Mouse (Mus musculus) cortical plate, adult 2 months (tissue): ENCODE data around the gene Kcnt2. TPM values are rescaled to one million over a fixed set of nuclear protein-coding genes. Genes with fewer than 3 reads are reported as not detected.
A peak's percentile ranks its signal among the peaks of the same experiment; 100 is the strongest.

Experiments
- H3K27ac ChIP-seq: fragments of 200-500 bp; 2 replicates; pipeline ENCODE4 v1.5.1; 2012; ENCODE audit warnings: low read length, control low read depth, inconsistent platforms; ENCODE audit not compliant: insufficient read depth
- H3K4me1 ChIP-seq: fragments of 200-500 bp; 2 replicates; pipeline ENCODE4 v1.6.1; 2011; ENCODE audit warnings: low read length; ENCODE audit not compliant: control insufficient read depth, insufficient read depth
- H3K4me3 ChIP-seq: fragments of 200-500 bp; 2 replicates; pipeline ENCODE4 v1.5.1; 2011; ENCODE audit warnings: mild to moderate bottlenecking, low read length, control low read depth; ENCODE audit not compliant: insufficient read depth
- CTCF ChIP-seq: fragments of 200-500 bp; IDR thresholded peaks from 2 replicates; pipeline ENCODE4 v1.5.1; 2011; ENCODE audit warnings: mild to moderate bottlenecking, control low read depth, low read length; ENCODE audit not compliant: insufficient read depth; ENCODE audit errors: extremely low read depth
- POLR2A ChIP-seq: fragments of 200-500 bp; IDR thresholded peaks from 2 replicates; pipeline ENCODE4 v1.6.1; 2011; ENCODE audit warnings: mild to moderate bottlenecking, low read length, control low read depth; ENCODE audit not compliant: insufficient read depth; ENCODE audit errors: extremely low read depth
- polyA plus RNA-seq: library from polyadenylated mRNA; depleted of rRNA; stranded (reverse); fragments of >200 nt; gene quantifications from 2 replicates; pipeline ENCODE4 v1.2.3, GENCODE M21; 2012

The Kcnt2 gene
- polyA plus RNA-seq, 1 experiment, result 14.4 TPM

DNA sequence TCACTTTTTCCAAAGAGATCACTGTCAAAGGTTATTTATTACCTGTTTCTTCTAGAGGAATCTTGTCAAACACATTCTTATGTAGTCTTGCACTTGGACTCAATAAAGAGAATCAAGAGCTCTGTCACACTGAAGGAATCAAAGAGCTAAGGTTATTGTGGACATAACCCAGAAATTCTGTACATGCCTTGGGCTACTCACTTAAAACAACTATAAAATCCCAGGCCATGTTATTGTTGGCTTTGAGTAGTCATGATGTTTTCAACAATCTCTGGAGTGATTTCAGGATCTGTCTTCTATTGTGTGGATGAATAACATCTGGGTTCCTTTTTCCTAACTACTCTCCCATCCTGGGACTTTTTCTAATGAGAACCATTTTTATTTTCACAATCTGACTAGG, 177.0 kb downstream of the Kcnt2 start:
- Histone ChIP-seq H3K27ac (no peak overlapping the region), H3K4me1 (no peaks in the 10 kb centered on the region), H3K4me3 (no peak overlapping the region)
- TF ChIP-seq POLR2A (no peak), CTCF (no peak)

DNA sequence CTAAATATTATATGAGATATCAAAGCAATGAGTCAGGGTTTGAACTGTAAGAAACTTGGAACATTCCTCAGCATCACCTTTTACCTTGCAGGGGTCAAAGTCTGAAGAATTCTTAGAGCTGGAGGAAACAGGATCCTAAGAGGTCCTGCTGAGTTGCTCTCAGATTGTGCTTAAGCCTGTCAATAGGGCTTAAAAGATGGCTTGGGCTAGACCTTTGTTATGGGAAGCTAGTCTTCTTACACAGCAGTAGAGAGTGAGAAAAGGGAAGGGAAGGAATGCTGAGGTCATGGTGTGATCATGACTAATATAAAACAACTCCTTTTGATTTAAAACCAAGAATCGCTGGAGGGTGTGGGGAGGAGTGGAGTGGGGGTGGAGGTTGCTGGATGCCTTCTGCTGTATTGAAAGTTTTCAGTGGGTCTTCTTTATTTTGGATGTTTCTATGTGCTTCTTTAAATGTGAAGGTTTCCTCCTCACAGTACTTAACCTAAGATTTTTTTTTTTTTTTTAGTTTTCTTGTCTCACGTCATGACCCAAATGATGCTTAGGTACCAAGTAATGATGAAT, 183.4 kb downstream of the Kcnt2 start:
- Histone ChIP-seq H3K4me3 (no peak overlapping the region), H3K4me1 (peaks cover 1% of the 10 kb centered on the region; the same call in 1 of the 2 replicates), H3K27ac (peak overlapping the region; percentile 37; the same call in 1 of the 2 replicates)
- TF ChIP-seq CTCF, result no peak
- no peak for TF ChIP-seq POLR2A

DNA sequence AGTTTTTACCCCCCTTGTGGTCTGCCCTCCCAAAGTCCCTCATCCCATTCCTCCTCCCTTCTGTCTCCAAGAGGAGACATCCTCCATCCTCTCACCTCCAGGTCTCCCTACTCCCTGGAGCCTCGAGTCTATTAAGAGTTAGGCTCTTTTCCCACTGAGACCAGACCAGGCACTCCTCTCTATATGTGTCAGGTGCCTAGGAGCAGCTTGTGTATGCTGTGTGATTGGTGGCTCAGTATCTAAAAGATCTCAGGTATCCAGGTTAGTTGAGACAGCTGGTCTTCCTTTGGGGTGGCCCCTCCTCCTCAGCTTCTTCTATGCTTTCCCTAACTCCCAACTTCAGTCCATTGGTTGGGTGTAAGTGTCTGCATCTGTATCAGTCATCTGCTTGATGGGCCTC, 186.1 kb downstream of the Kcnt2 start:
- no peak for TF ChIP-seq POLR2A
- no peak overlapping the region for H3K4me3 ChIP-seq
- H3K4me1 ChIP-seq, result peaks cover 1% of the 10 kb centered on the region; the same call in 1 of the 2 replicates
- no peak overlapping the region for H3K27ac ChIP-seq

DNA sequence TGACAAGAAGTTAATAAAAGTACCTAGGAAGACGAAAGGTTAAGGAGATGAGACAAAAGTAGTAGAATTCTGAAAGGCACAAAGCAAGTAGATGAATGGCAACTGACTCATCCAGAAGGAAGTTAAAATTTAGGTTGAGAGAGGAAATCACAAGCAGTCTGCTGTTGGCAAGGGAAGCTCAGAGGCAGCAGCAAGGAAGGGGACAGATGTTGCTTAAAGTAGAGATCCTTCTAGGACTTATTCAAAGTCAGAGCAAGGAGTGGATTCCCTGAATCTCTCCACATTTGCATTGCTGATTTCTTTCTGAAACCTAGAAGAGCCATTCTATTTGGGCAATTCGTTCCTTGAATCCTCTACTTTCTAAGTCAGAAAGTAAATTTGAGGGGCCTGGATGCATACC, 188.8 kb downstream of the Kcnt2 start:
- Histone ChIP-seq H3K4me1 (no peaks in the 10 kb centered on the region), H3K4me3 (no peak overlapping the region), H3K27ac (no peak overlapping the region)
- TF ChIP-seq POLR2A, result no peak
- no peak for TF ChIP-seq CTCF

DNA sequence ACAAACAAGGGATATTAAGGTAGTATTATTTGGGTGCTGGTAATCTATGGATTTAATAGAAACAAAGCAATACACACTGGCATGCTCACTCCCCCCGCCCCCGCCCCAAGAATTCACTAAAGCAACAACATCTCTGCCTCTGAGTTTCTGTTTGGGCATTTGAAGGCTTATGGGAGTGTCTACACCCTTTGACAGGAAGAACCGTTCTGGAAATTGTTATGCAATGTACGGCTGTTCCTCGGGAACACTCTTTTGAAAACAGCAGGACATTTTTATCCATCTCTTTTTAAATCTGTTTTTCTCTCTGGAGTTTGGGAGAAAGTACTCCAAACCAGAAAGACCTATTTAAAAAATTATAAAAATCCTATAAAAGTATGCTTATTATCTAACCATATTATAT, 192.2 kb downstream of the Kcnt2 start:
- TF ChIP-seq POLR2A (no peak), CTCF (no peak)
- H3K4me1 ChIP-seq, result no peaks in the 10 kb centered on the region
- H3K27ac ChIP-seq, result no peak overlapping the region; the same call in 1 of the 2 replicates

DNA sequence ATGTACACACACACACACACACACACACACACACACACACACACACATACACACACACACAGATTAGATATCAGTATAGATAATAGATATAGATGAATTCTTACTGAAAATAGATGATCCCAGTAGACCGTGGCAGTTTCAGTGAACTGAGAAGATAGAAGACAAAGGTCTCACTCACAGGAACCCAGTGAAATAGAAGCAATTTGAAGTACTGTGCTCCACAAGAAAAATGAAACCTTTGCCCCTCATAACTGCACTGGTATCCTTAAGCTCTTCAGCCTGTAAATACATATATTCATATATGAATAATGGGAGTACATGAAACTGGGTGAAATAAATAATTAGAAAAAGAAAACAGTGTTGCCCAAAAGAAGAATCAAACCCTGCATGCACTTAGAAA, 197.9 kb downstream of the Kcnt2 start:
- H3K4me3 ChIP-seq, result no peak overlapping the region
- TF ChIP-seq POLR2A, result no peak
- no peak for TF ChIP-seq CTCF
- no peaks in the 10 kb centered on the region for H3K4me1 ChIP-seq
- H3K27ac ChIP-seq, result no peak overlapping the region

More for the DNA sequence above, 192.2 kb downstream of the Kcnt2 start:
- H3K4me3 ChIP-seq, result no peak overlapping the region

DNA sequence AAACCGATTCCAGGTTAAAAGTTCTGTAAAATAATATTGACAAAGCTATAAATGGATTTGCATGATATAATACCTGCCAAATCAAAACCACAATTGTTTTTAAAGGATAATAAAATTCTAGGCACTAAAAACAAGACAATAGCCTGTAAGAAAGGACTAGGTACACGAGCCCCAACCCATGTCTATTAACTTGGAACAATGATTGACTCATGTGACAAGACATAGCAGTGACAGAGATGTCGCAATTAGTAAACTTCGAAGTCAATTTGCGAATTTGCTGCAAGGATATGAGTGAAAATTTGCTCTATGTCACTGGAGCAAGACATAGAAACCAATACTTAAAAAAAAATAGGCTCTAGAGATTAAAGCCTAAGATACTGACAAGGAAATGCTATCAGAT, 198.4 kb downstream of the Kcnt2 start:
- Histone ChIP-seq H3K27ac (no peak overlapping the region), H3K4me1 (no peaks in the 10 kb centered on the region), H3K4me3 (no peak overlapping the region)
- TF ChIP-seq POLR2A (no peak), CTCF (no peak)

DNA sequence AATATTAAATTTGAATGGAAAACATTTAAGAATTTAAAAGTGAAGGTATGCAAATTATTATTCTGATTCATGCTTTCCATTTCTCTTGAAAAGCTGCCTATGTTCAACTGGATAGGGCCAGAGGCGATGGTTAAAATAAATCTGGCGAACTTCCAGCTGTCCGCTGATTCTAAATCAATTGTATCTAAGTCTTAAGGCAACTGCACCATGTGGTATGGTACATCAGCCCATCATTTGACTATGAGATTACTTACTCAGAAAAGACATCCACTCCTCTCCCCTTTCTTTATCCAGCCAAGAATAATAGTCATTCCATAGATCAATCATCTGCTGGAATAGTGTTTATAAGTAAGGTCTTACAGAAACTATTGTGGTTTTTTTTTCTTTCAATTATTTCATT, 205.5 kb downstream of the Kcnt2 start:
- H3K4me3 ChIP-seq, result no peak overlapping the region
- no peak overlapping the region for H3K27ac ChIP-seq
- H3K4me1 ChIP-seq, result no peaks in the 10 kb centered on the region
- TF ChIP-seq CTCF (no peak), POLR2A (no peak)

GRCm38 (mm10) chr1:140451924-140452323, 206.0 kb downstream of the Kcnt2 start:
- H3K27ac ChIP-seq, result no peak overlapping the region

DNA sequence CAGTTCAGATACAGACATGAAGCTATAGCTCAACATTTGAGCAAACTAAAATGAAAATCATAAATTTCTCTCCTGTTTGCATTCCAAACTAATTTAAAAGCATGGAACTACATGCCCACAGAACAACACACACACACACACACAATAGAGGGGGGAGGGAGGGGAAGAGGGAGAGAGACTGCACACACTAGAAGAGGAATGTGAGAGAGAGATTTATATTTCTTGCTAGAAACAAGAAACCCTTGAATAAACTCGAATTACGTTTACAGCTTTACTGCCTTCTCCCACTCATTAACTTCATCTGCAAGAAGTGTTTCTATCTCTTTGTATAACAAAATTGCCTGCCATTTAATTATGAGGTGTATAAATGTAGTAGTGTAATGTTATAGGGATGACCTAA, 209.9 kb downstream of the Kcnt2 start:
- no peak overlapping the region for H3K27ac ChIP-seq
- no peaks in the 10 kb centered on the region for H3K4me1 ChIP-seq
- H3K4me3 ChIP-seq, result no peak overlapping the region
- TF ChIP-seq POLR2A, result no peak
- TF ChIP-seq CTCF, result no peak

More at GRCm38 (mm10) chr1:140451924-140452323, 206.0 kb downstream of the Kcnt2 start:
- H3K4me3 ChIP-seq, result no peak overlapping the region
- no peaks in the 10 kb centered on the region for H3K4me1 ChIP-seq
- TF ChIP-seq CTCF (no peak), POLR2A (no peak)
